Mouse (Mus musculus) gastrocnemius, adult 8-10 months (tissue): ENCODE measurements around the gene Zfp612. TPM values are rescaled to one million over a fixed set of nuclear protein-coding genes. Genes with fewer than 3 reads are reported as not detected.
"Not testable (repeated sequence)": the region's sequence is repeated elsewhere in the genome, so short reads cannot be mapped to it uniquely, and the experiment has no call there.

ENCODE experiments used
- DNase-seq, 2 experiments: peaks; one replicate each; pipeline ENCODE4 v3.0.0; 2022; ENCODE audit warnings: low spot score in 2 of 2
- total RNA-seq, 4 experiments: library from RNA; stranded (reverse); gene quantifications; 2 replicates each; pipeline ENCODE4 v1.2.4; 2022

The Zfp612 gene
- 1 to 10 TPM; 4.4 to 7.0 (median 5.8) TPM for total RNA-seq

- DNase-seq = peak; percentile 34 to 50
These were observed at the start of gene Zfp612 for GRCm38 (mm10) chr8:110079282-110080221. TSS of gene Zfp612 (plus strand) at chr8:110079746.

DNA sequence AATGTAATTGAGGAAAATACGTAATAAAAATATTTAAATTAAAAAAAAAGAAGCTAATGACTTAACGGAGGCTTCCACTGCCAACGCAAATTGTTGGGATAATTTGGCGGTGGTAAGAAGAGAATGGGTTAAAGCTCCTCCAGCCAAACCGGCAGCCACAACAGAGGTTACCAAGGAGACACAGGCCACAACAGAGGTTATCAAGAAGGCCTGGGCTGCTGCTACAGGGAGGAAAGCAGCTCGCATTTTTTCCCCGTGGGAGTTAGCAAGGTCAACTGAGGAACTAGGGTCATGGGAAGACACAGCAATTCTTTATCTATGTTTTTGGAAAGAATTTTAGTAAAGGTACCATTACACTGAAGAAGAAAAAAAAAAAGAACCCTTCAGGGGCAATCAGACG is 45.8 kb upstream of the Zfp612 start:
- DNase-seq = not testable (repeated sequence)

- DNase-seq = no peak
These were observed 45.2 kb upstream of the Zfp612 start for GRCm38 (mm10) chr8:110034331-110034730.

GRCm38 (mm10) chr8:110036156-110036555 is 43.4 kb upstream of the Zfp612 start:
- no peak for DNase-seq

GRCm38 (mm10) chr8:110039216-110039615 is 40.3 kb upstream of the Zfp612 start:
- DNase-seq = no peak

DNA sequence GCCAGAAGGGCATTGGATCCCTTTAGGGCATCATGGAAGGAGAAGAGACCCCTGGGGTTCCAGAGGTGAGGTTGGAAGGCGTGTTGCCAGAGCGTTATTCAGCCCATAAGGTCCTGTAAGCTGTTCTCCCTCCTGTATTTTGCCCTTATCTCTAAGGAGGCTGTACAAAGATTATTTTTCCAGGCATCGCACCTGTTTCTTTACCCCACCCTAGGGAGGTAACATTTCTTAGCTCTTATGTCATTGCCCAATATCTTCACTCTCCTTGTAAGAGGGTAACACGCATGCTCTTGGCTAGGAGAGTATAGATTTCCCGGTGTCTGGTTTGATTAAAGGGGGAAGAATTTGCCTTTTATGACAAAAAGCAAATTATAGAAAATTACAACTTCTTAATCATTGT is 39.9 kb upstream of the Zfp612 start, which contains the start of gene Chst4:
Gene Chst4, minus strand, starts transcription at position 82 of the 400 bp plus-strand sequence.
- DNase-seq = no peak

GRCm38 (mm10) chr8:110040509-110040908 is 39.0 kb upstream of the Zfp612 start:
- DNase-seq = no peak

DNA sequence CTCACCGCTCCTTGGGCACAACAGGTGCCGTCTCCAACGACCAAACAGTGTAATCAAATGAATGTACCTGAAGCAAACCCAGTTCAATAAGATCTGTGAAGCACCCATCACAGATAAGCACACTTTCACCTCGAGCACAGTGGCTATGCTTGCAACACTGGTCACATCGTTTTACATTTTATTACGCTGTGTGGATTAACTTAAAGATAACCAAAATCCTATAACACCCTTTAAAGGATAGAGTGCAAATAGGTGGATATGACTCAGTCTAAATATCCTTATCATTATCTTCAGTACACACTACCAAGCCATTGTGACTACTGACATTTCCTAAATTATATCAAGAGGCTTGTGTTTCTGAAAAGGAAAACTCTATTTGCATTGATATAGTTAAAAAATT is 28.3 kb upstream of the Zfp612 start:
- no peak for DNase-seq

GRCm38 (mm10) chr8:110058207-110058606 is 21.3 kb upstream of the Zfp612 start:
- no peak for DNase-seq

- no peak for DNase-seq
These were observed 15.4 kb upstream of the Zfp612 start for GRCm38 (mm10) chr8:110064161-110064560.

DNA sequence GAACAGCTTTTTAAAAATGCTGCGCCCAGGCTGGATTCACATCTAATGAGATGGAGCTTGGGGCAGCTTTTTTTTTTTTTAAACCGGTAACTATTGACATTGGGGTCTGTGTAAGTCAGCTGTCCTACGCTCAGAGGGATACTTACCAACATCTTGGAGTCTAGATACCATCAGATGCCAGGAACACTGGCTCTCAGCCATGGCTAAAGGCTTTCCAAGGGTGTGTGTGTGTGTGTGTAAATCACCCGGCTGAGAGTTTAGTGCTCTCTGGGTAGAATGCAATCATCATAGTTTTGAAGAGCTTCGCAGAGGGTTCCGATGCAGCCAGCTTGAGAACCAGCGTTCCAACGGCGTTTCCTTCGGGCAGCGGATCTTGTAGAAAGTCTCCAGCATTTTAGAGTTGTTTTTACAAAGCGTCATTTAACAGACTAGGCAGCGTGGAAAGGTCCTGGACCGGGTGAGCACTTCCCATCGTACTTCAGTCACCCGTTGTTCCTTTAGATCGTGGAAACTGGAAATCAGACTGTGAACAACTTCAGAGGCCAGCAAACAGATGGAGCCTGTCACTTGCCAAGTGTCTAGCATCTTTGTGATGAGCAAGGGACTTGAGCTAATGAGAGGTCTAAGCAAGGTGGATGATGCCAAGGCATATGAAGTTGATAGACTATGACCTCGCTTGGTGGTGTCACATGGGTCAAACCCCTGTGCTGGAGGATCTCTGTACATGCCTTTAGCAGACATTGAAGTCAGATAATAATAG is 14.8 kb upstream of the Zfp612 start:
- no peak for DNase-seq

GRCm38 (mm10) chr8:110065676-110066075 is 13.9 kb upstream of the Zfp612 start:
- DNase-seq = no peak

DNA sequence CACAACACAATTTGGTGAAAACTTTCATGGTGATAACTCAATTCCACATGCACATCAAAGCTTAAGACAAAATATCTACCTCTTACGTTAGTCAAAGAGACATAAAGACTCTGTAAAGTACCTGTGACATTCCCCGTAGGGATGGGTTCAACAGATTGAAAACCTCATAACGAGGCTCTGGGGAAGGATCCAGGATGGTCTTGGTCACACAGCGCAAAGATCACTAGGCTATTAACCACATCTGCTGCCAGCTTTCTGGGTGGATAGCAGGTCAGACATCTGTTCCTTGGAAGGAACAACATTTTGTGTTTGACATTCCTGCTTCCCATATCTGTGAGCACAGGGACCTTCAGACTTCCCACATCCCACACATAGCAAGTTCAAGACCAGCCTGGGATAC is 9.8 kb upstream of the Zfp612 start:
- no peak for DNase-seq

- peak; percentile 8 to 18 for DNase-seq
These were observed 7.9 kb upstream of the Zfp612 start for GRCm38 (mm10) chr8:110071600-110071999.

DNA sequence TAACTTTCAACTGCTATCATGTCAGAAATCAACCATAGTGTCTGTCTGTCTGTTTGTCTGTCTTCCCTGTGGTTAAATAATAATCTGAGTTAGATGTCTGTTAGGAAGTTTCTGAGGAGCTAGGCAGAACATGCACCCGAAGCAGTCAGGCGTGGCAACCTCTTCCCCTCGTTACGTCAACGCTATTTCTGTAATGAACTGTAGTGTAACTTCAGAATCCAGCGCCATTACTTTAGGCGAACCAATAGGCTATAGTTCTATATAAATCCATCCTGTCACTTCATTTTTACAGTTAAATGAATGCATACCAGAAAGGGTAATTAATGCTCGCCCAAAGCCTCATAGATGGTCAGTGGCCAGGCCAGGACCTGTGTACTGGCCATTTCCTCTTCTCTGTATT is 5.0 kb upstream of the Zfp612 start:
- DNase-seq = no peak

GRCm38 (mm10) chr8:110082416-110083105 is 3.0 kb downstream of the Zfp612 start:
- no peak for DNase-seq

GRCm38 (mm10) chr8:110091869-110092268 is 12.3 kb downstream of the Zfp612 start:
- DNase-seq = no peak

DNA sequence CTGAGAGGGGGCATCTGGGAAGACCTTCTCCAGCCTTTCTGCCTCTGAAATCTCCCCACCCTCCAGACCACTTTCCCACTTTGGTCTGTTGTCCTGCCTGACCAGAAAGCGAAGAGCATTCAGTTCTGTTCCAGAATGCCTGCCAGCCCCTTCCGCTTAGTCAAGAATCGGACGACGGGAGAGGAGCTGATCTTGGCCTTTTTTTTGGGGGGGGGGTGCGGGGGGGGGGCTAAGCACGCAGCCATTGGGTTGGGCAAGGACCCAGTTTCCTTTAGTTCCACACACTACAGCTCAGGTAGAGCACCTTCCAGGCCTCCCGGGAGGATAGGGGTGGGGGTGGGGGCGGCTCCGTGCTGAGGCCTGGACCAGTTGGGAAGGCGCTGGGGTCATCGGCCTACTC is 21.4 kb downstream of the Zfp612 start, which contains the start of gene Gm21964:
Gene Gm21964, plus strand, starts transcription at position 301 of the 400 bp plus-strand sequence.
- DNase-seq = no peak

GRCm38 (mm10) chr8:110101676-110102075 is 22.1 kb downstream of the Zfp612 start:
- DNase-seq = no peak

DNA sequence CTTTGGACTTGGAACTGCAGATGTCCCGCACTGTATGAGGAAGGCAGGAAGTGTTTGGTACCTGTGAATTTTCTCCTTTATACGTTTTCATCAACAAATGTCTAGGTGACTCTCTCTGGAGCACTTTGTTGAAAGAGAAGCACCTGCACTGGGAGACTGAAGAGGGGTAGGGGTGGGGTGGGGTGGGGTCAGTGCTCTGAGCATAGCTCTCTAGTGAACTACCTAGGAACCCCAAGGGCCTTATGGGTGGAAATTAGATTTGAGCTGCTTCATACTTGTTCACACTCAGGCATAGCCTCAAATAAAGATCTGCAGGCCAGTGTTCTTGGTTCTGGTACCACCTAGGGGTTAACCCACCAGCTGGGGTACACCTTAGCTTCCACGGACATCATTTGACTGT is 23.1 kb downstream of the Zfp612 start, which contains the start of gene Gm17720:
Gene Gm17720, minus strand, starts transcription at position 101 of the 400 bp plus-strand sequence.
- DNase-seq = no peak

- no peak for DNase-seq
These were observed 40.2 kb downstream of the Zfp612 start for GRCm38 (mm10) chr8:110119715-110120114.
